ENCODE assay signal across 18 mouse cellular contexts in genomic region chr5:22986771-22987170, GRCm38 (mm10).
A peak's percentile ranks its signal among the peaks of the same experiment; 100 is the strongest.
DNase-seq lines count a peak whose midpoint lies in the region; ATAC-seq and TF ChIP-seq lines count a peak whose summit lies in the region.
"Had no signal": no experiment of that assay in that cellular context is flagged by ENCODE, and none has a peak within 500 bp of the region (broad histone marks: within the 10 kb centered on the region; RNA-seq: fewer than 3 reads in every experiment).

No protein-coding gene starts in this region.

- H3K4me2 ChIP-seq in forebrain, embryonic 16.5 days (ENCODE audit: low read length) = no peak overlapping the region
- H3K4me2 ChIP-seq in forebrain, postnatal 0 days (ENCODE audit: low read depth) = no peak overlapping the region
- H3K4me2 ChIP-seq: embryonic facial prominence, embryonic 12.5 days; forebrain, embryonic 15.5 days had no signal

- no peak overlapping the region for H3K27ac ChIP-seq in forebrain, embryonic 16.5 days (ENCODE audit: low read length)
- no peak overlapping the region for H3K27ac ChIP-seq in forebrain, postnatal 0 days (ENCODE audit: low read depth, low read length)
- H3K27ac ChIP-seq: embryonic facial prominence, embryonic 10.5 days; embryonic facial prominence, embryonic 12.5 days; forebrain, embryonic 15.5 days had no signal

- H3K4me1 ChIP-seq in forebrain, embryonic 16.5 days (replicated peaks; ENCODE audit: control insufficient read depth, insufficient read depth, low read length) = no peaks in the 10 kb centered on the region
- H3K4me1 ChIP-seq in forebrain, postnatal 0 days (ENCODE audit: insufficient read depth) = no peaks in the 10 kb centered on the region
- H3K4me1 ChIP-seq: embryonic facial prominence, embryonic 10.5 days; embryonic facial prominence, embryonic 12.5 days; forebrain, embryonic 15.5 days had no signal

- ATAC-seq in forebrain, embryonic 16.5 days = 0 out of 2 replicates have a peak, but pooled peaks have one; percentile 31
- no peak for ATAC-seq in forebrain, postnatal 0 days
- ATAC-seq: activated CD4-positive, CD25-positive, alpha-beta regulatory T cell, adult 4 months; forebrain, embryonic 15.5 days; Patski had no signal

- no peaks in the 10 kb centered on the region for H3K36me3 ChIP-seq in forebrain, embryonic 16.5 days (ENCODE audit: control insufficient read depth, insufficient read depth)
- no peaks in the 10 kb centered on the region for H3K36me3 ChIP-seq in forebrain, postnatal 0 days (ENCODE audit: insufficient read depth)
- H3K36me3 ChIP-seq: embryonic facial prominence, embryonic 10.5 days; embryonic facial prominence, embryonic 12.5 days; forebrain, embryonic 15.5 days had no signal

- H3K4me3 ChIP-seq in forebrain, embryonic 16.5 days (replicated peaks; ENCODE audit: low read length) = no peak overlapping the region
- no peak overlapping the region for H3K4me3 ChIP-seq in forebrain, postnatal 0 days (ENCODE audit: low read depth, low read length)
- H3K4me3 ChIP-seq: embryonic facial prominence, embryonic 10.5 days; embryonic facial prominence, embryonic 12.5 days; forebrain, embryonic 15.5 days had no signal

- TF ChIP-seq POLR2A in brain, embryonic 14.5 days (IDR thresholded peaks at IDR 0.05; ENCODE audit: borderline replicate concordance, extremely low read depth, insufficient read depth, insufficient read length, poor library complexity, severe bottlenecking) = no peak

- no peaks in the 10 kb centered on the region for H3K27me3 ChIP-seq in forebrain, embryonic 16.5 days (replicated peaks; ENCODE audit: control insufficient read depth, insufficient read depth, low read length)
- H3K27me3 ChIP-seq in forebrain, postnatal 0 days (ENCODE audit: insufficient read depth, low read length) = 0 out of 2 replicates have a peak, but pooled peaks cover 3% of the 10 kb centered on the region
- H3K27me3 ChIP-seq: embryonic facial prominence, embryonic 12.5 days; forebrain, embryonic 15.5 days; Patski had no signal

- WGBS in forebrain, embryonic 16.5 days = 71% methylated on average over 2 of the region's 2 CpGs
- 65% methylated on average over 2 of the region's 2 CpGs for WGBS in forebrain, postnatal 0 days

- no peak for TF ChIP-seq CTCF in forebrain, postnatal 0 days (IDR thresholded peaks at IDR 0.05; ENCODE audit: low read depth)
- TF ChIP-seq CTCF in brain, embryonic 14.5 days (IDR thresholded peaks at IDR 0.05; ENCODE audit: borderline replicate concordance, extremely low read depth, insufficient read depth, insufficient read length) = no peak

- DNase-seq in forebrain, postnatal 0 days = no peak
- peak; percentile 91 for DNase-seq in Muller cell, postnatal 12 days (ENCODE audit: inconsistent ontology term)
- DNase-seq in brain, embryonic 14.5 days (ENCODE audit: low read depth) = peak; percentile 56
- DNase-seq in spleen, adult 18-20 months = no peak
- DNase-seq: adrenal gland, adult 8-10 months; adrenal gland, postnatal 14 days; adrenal gland, postnatal 36 days; cerebellum, adult 11 months; cerebellum, adult 18-20 months; cerebellum, adult 8-10 months; cerebellum, postnatal 10 days; cerebellum, postnatal 25 days had no signal

- no peak overlapping the region for H3K9ac ChIP-seq in forebrain, embryonic 16.5 days (replicated peaks; ENCODE audit: low read depth, low read length)
- H3K9ac ChIP-seq in forebrain, postnatal 0 days = no peak overlapping the region
- H3K9ac ChIP-seq: embryonic facial prominence, embryonic 12.5 days; forebrain, embryonic 15.5 days had no signal

- H3K9me3 ChIP-seq in forebrain, embryonic 16.5 days (ENCODE audit: control insufficient read depth, low read length) = no peaks in the 10 kb centered on the region
- no peaks in the 10 kb centered on the region for H3K9me3 ChIP-seq in forebrain, postnatal 0 days (ENCODE audit: low read length)
- H3K9me3 ChIP-seq: embryonic facial prominence, embryonic 10.5 days; embryonic facial prominence, embryonic 12.5 days; forebrain, embryonic 15.5 days had no signal

Comparison
In these comparisons a context has a peak if more than half of its experiments do, and no peak if none do; other contexts are left out.
1. DNase-seq: peak in Muller cell, postnatal 12 days (single experiment) and brain, embryonic 14.5 days (single experiment); none in forebrain, postnatal 0 days (single experiment) and spleen, adult 18-20 months (0 of 2).